Mouse (Mus musculus) lung, postnatal 0 days (tissue): Measurements from ENCODE around the gene Nedd9. TPM values are rescaled to one million over a fixed set of nuclear protein-coding genes. Genes with fewer than 3 reads are reported as not detected.
A peak's percentile ranks its signal among the peaks of the same experiment; 100 is the strongest.

Source experiments
- ATAC-seq: fragments of 200-750 bp; cut with Nextera tagmentation; 2 replicates; pipeline ENCODE4 v1.8.0; 2017; ENCODE audit warnings: moderate library complexity
- DNase-seq: peaks from one replicate; pipeline ENCODE4 v3.0.0-alpha.2; 2016; ENCODE audit warnings: low spot score
- H3K27ac ChIP-seq: fragments of 300-500 bp; sonication (generic); 2 replicates; pipeline ENCODE4 v1.5.1; 2014; ENCODE audit warnings: antibody characterized with exemption, mild to moderate bottlenecking, low read length, mixed read lengths
- H3K27me3 ChIP-seq: fragments of 300-500 bp; sonication (generic); replicated peaks from 2 replicates; pipeline ENCODE4 v1.6.1; 2014; ENCODE audit warnings: low read length, mixed read lengths; ENCODE audit not compliant: insufficient read depth
- H3K36me3 ChIP-seq: fragments of 300-500 bp; sonication (generic); 2 replicates; pipeline ENCODE4 v1.6.1; 2014; ENCODE audit warnings: low read length, mixed read lengths; ENCODE audit not compliant: insufficient read depth
- H3K4me1 ChIP-seq: fragments of 300-500 bp; sonication (generic); 2 replicates; pipeline ENCODE4 v1.6.1; 2014; ENCODE audit warnings: antibody characterized with exemption, low read depth, low read length, mixed read lengths; ENCODE audit not compliant: insufficient read depth
- H3K4me2 ChIP-seq: fragments of 300-500 bp; sonication (generic); replicated peaks from 2 replicates; pipeline ENCODE4 v1.6.1; 2014; ENCODE audit warnings: low read depth, mild to moderate bottlenecking, low read length, moderate library complexity, mixed read lengths
- H3K4me3 ChIP-seq: fragments of 300-500 bp; sonication (generic); 2 replicates; pipeline ENCODE4 v1.5.1; 2014; ENCODE audit warnings: low read depth, low read length
- H3K9ac ChIP-seq: fragments of 300-500 bp; sonication (generic); replicated peaks from 2 replicates; pipeline ENCODE4 v1.6.1; 2014; ENCODE audit warnings: low read depth, mild to moderate bottlenecking
- H3K9me3 ChIP-seq: fragments of 300-500 bp; sonication (generic); 2 replicates; pipeline ENCODE4 v1.6.1; 2016; ENCODE audit warnings: low read length, mixed read lengths
- CTCF ChIP-seq: IDR thresholded peaks from 2 replicates; pipeline ENCODE4 v1.5.1; 2016; ENCODE audit warnings: antibody characterized with exemption, mild to moderate bottlenecking
- EP300 ChIP-seq: IDR thresholded peaks from 2 replicates; pipeline ENCODE4 v1.6.1; 2016; ENCODE audit warnings: antibody characterized with exemption, mild to moderate bottlenecking, control low read depth
- WGBS: fragments of 180-500 bp; shearing (Covaris S2); extraction: QIAGEN DNeasy Blood & Tissue Kit; methylation state at CpG from one replicate; pipeline ENCODE4 v1.1.7; 2014; 5-methylcytosine and 5-hydroxymethylcytosine counted together
- polyA plus RNA-seq: library from polyadenylated mRNA; unstranded; fragments of >200 nt; fragmentation: Nextera tagmentation; extraction: Ambion mirVana; gene quantifications from 2 replicates; pipeline ENCODE4 v1.2.1, GENCODE M21; 2015

The Nedd9 gene
- polyA plus RNA-seq, 1 experiment from 2014 or later = 79.1 TPM

GRCm38 (mm10) chr13:41445067-41445808, 41.9 kb downstream of the Nedd9 start:
- no peak overlapping the region for H3K27ac ChIP-seq
- H3K4me2 ChIP-seq = no peak overlapping the region
- peaks cover 6% of the 10 kb centered on the region; the same call in 1 of the 2 replicates for H3K4me1 ChIP-seq
- no peak for ATAC-seq
- DNase-seq = no peak
- H3K4me3 ChIP-seq = no peak overlapping the region
- H3K9ac ChIP-seq = no peak overlapping the region
- WGBS = 92% methylated on average over 3 of the region's 3 CpGs
- H3K27me3 ChIP-seq = no peaks in the 10 kb centered on the region
- TF ChIP-seq CTCF (no peak), EP300 (no peak)
- H3K36me3 ChIP-seq = no peaks in the 10 kb centered on the region
- no peaks in the 10 kb centered on the region for H3K9me3 ChIP-seq

- Histone ChIP-seq H3K4me2 (no peak overlapping the region), H3K9ac (no peak overlapping the region), H3K27me3 (no peaks in the 10 kb centered on the region), H3K4me3 (no peak overlapping the region), H3K4me1 (no peaks in the 10 kb centered on the region; the same call in 1 of the 2 replicates), H3K36me3 (no peaks in the 10 kb centered on the region), H3K9me3 (no peaks in the 10 kb centered on the region), H3K27ac (no peak overlapping the region)
- DNase-seq (peak; percentile 55), ATAC-seq (no peak)
- 58% methylated on average over 6 of the region's 6 CpGs for WGBS
- TF ChIP-seq EP300 (no peak), CTCF (no peak)
Measured at GRCm38 (mm10) chr13:41444230-41444629, 42.9 kb downstream of the Nedd9 start.

GRCm38 (mm10) chr13:41442145-41442544, 45.0 kb downstream of the Nedd9 start:
- H3K4me3 ChIP-seq = no peak overlapping the region
- 94% methylated on average over 4 of the region's 4 CpGs for WGBS
- H3K27ac ChIP-seq = no peak overlapping the region
- ATAC-seq (no peak), DNase-seq (no peak)
- no peaks in the 10 kb centered on the region for H3K9me3 ChIP-seq
- H3K4me1 ChIP-seq = no peaks in the 10 kb centered on the region
- H3K4me2 ChIP-seq = no peak overlapping the region
- TF ChIP-seq EP300 = no peak
- no peak for TF ChIP-seq CTCF
- no peak overlapping the region for H3K9ac ChIP-seq
- no peaks in the 10 kb centered on the region for H3K27me3 ChIP-seq
- H3K36me3 ChIP-seq = no peaks in the 10 kb centered on the region

GRCm38 (mm10) chr13:41440205-41440604, 47.0 kb downstream of the Nedd9 start:
- H3K4me1 ChIP-seq = 0 out of 2 replicates have a peak, but pooled peaks cover 6% of the 10 kb centered on the region
- no peak overlapping the region for H3K4me3 ChIP-seq
- no peaks in the 10 kb centered on the region for H3K27me3 ChIP-seq
- H3K9me3 ChIP-seq = no peaks in the 10 kb centered on the region
- H3K36me3 ChIP-seq = no peaks in the 10 kb centered on the region
- 67% methylated on average over 1 of the region's 1 CpGs for whole genome bisulfite sequencing
- H3K27ac ChIP-seq = no peak overlapping the region
- no peak overlapping the region for H3K9ac ChIP-seq
- TF ChIP-seq CTCF = no peak
- no peak for TF ChIP-seq EP300
- ATAC-seq (no peak), DNase-seq (no peak)
- H3K4me2 ChIP-seq = no peak overlapping the region

- DNase-seq (peak; percentile 46), ATAC-seq (peak; percentile 34; the same call in 1 of the 2 replicates)
- WGBS = 65% methylated on average over 2 of the region's 2 CpGs
- Histone ChIP-seq H3K9me3 (no peaks in the 10 kb centered on the region), H3K36me3 (no peaks in the 10 kb centered on the region), H3K27ac (no peak overlapping the region), H3K27me3 (no peaks in the 10 kb centered on the region), H3K9ac (no peak overlapping the region), H3K4me2 (no peak overlapping the region), H3K4me3 (no peak overlapping the region), H3K4me1 (0 out of 2 replicates have a peak, but pooled peaks cover 6% of the 10 kb centered on the region)
- no peak for TF ChIP-seq EP300
- TF ChIP-seq CTCF = no peak
Measured at GRCm38 (mm10) chr13:41437390-41437789, 49.8 kb downstream of the Nedd9 start.

GRCm38 (mm10) chr13:41436731-41437130, 50.4 kb downstream of the Nedd9 start:
- TF ChIP-seq EP300 (no peak), CTCF (no peak)
- Histone ChIP-seq H3K27me3 (no peaks in the 10 kb centered on the region), H3K36me3 (no peaks in the 10 kb centered on the region), H3K9me3 (no peaks in the 10 kb centered on the region), H3K27ac (no peak overlapping the region), H3K4me2 (no peak overlapping the region), H3K4me3 (no peak overlapping the region), H3K9ac (no peak overlapping the region), H3K4me1 (0 out of 2 replicates have a peak, but pooled peaks cover 6% of the 10 kb centered on the region)
- peak; percentile 60 for DNase-seq
- ATAC-seq = peak; percentile 58
- 66% methylated on average over 5 of the region's 5 CpGs for WGBS
